Mouse (Mus musculus): ENCODE results near the gene Wnt5a.

Wnt5a gene

GRCm38 (mm10) chr14:28509441-28510340, 5.1 kb downstream of the Wnt5a start:
- no peak for DNase-seq

- DNase-seq, result peak; percentile 33
These were observed 5.9 kb downstream of the Wnt5a start for GRCm38 (mm10) chr14:28510341-28511028.

- no peak for DNase-seq
These were observed 6.6 kb downstream of the Wnt5a start for GRCm38 (mm10) chr14:28511029-28511651.

GRCm38 (mm10) chr14:28512805-28513590, 8.4 kb downstream of the Wnt5a start:
- no peak for DNase-seq

GRCm38 (mm10) chr14:28514171-28514570, 9.6 kb downstream of the Wnt5a start:
- no peak for DNase-seq

GRCm38 (mm10) chr14:28515331-28515730, 10.8 kb downstream of the Wnt5a start:
- no peak for DNase-seq

GRCm38 (mm10) chr14:28517631-28518560, 13.3 kb downstream of the Wnt5a start:
- no peak for DNase-seq

- DNase-seq, result no peak
These were observed 16.6 kb downstream of the Wnt5a start for GRCm38 (mm10) chr14:28521106-28521505.

GRCm38 (mm10) chr14:28522611-28523010, 18.1 kb downstream of the Wnt5a start:
- no peak for DNase-seq

GRCm38 (mm10) chr14:28525566-28525965, 21.0 kb downstream of the Wnt5a start:
- DNase-seq, result no peak

- no peak for DNase-seq
These were observed 23.7 kb downstream of the Wnt5a start for GRCm38 (mm10) chr14:28528151-28528685.

GRCm38 (mm10) chr14:28531531-28531930, 27.0 kb downstream of the Wnt5a start:
- no peak for DNase-seq

- DNase-seq, result no peak
These were observed 28.4 kb downstream of the Wnt5a start for GRCm38 (mm10) chr14:28532943-28533342.

GRCm38 (mm10) chr14:28533876-28534275, 29.3 kb downstream of the Wnt5a start:
- no peak for DNase-seq

- no peak for DNase-seq
These were observed 31.3 kb downstream of the Wnt5a start for GRCm38 (mm10) chr14:28535814-28536213.

- no peak for DNase-seq
These were observed 35.0 kb downstream of the Wnt5a start for GRCm38 (mm10) chr14:28539577-28539976.

- DNase-seq, result no peak
These were observed 37.7 kb downstream of the Wnt5a start for GRCm38 (mm10) chr14:28542117-28542741.

- no peak for DNase-seq
These were observed 57.3 kb downstream of the Wnt5a start for GRCm38 (mm10) chr14:28561861-28562260.

Data from right cerebral cortex, adult 18-20 months (tissue).